Mouse (Mus musculus): ENCODE data around the gene Ces1d.

- TF ChIP-seq CTCF (IDR thresholded peaks at IDR 0.05; ENCODE audit: low read depth, low read length) (no peak), POLR2A (IDR thresholded peaks at IDR 0.05; ENCODE audit: borderline replicate concordance, low read depth, low read length) (no peak)
Measured at GRCm38 (mm10) chr8:93140696-93141095, 56.9 kb downstream of the Ces1d start.

Data from bone marrow macrophage, adult 2 months (primary cell).